Mouse (Mus musculus): ENCODE results near the gene Gjd3.
"Not testable (repeated sequence)": the region's sequence is repeated elsewhere in the genome, so short reads cannot be mapped to it uniquely, and the experiment has no call there.

The Gjd3 gene

GRCm38 (mm10) chr11:98982773-98983133, at the start of gene Gjd3:
Gene Gjd3, minus strand, starts transcription at chr11:98983016.
- no peak for DNase-seq

DNA sequence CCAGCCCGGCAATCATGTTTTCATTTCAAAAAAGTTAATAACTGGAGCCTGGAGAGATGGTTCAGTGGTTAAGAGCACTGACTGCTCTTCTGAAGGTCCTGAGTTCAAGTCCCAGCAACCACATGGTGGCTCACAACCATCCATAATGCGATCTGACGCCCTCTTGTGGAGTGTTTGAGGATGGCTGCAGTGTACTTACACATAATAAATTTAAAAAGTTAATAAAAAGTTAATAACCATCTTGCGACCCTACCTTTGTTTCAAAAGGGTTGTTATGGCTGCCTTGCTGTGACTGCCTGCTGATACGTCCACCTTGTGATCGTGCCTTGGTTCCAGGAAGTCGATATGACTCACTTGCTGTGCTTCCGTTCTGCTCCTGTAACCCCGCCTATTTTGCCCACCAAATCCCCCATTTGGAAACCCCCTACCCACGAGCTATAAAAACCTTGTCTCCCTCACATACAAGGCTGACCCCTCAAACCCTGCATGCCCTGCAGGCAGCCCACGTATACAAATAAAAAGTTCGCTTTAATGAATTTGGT, 44.2 kb upstream of the Gjd3 start:
- no peak for DNase-seq

GRCm38 (mm10) chr11:99025878-99026277, 43.1 kb upstream of the Gjd3 start:
- no peak for DNase-seq

- DNase-seq = no peak
Observed at GRCm38 (mm10) chr11:99024468-99025134, 41.8 kb upstream of the Gjd3 start.

DNA sequence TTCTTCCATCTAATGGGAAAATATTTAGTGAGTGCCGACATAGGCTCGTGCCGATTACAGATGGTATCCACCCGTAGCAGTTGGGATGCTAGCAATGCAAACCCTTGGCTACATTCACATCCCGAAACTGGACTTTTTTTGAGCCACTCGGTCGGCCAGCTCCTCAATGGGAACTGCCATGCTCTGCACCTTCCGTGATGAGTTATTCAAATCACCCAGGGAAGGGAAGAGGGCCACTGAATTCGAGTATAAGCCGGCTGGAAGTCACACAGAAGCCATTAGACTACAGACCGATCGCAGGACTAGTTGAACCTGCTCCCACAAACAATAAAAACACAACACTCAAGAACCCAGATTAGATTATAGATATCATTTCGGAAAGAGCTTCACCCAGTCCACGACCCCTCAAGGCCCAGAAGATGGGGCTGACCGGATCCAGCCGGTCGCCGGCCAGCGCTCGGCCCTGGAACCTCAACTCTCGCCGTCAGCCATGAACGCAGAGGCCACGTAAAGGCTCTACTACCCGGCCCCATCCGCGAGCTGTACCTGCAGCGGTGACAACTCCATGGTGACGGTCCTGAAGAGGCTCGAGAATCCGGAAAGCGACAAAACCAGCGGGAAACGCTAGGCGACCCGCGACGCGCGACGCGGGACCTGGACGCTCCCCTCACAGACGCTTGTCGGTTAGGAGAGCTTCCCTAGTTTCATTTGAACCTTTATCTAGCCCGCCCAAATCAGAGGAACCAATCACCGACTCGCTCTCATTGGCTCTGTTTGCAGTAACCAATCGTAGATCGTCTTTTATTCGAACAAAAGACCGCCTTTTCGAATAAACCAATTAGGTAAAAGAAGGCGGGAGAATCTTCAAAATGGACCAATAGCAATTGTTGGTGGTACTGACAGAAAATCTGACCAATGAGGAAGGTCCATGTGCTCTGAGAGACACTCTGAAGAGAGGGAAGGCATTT, 41.0 kb upstream of the Gjd3 start, which contains the start of gene Top2a:
Top2a (minus strand) TSS at position 690 of the 968 bp plus-strand sequence.
- peak; percentile 89 to 96 for DNase-seq

DNA sequence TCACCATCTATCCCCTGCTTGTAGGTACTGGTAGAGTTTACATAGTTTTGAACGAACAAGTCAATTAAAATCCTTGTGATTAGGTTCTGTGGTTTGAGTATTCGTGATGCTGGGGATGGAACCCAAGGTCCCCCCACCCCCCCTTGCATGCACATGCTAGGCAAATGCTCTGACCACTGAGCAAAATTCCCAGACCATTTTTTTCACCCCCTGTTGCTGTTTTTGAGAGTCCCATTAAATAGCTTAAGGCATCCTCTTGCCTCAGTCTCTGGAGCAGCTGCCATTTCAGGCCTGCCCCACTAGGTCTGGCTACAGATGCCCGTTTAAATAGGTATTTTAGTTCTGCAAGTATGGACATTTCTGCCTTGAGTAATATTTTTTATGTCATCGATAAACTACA, 40.3 kb upstream of the Gjd3 start:
- no peak for DNase-seq

- DNase-seq = no peak
Observed at GRCm38 (mm10) chr11:99022384-99022933, 39.6 kb upstream of the Gjd3 start.

- DNase-seq = no peak
Observed at GRCm38 (mm10) chr11:99019844-99020243, 37.0 kb upstream of the Gjd3 start.

DNA sequence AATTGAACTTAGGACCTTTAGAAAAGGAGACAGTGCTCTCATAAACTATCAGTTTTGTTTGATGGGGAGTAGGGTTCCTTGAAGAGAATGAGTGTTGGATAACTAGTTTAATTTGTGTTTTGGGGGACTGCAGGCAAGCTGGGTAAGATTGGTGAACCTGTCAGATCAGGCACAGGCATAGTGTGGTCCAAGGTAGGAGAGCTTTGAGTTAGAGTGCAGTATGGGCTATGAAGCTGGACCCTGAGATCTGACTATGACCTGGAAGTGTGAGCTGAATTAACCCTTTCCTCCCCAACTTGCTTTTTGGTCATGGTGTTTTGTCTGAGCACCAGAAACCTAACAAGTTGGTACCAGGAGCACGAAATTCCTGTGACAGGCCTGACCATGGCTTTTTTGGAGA, 31.0 kb upstream of the Gjd3 start:
- DNase-seq = no peak

DNA sequence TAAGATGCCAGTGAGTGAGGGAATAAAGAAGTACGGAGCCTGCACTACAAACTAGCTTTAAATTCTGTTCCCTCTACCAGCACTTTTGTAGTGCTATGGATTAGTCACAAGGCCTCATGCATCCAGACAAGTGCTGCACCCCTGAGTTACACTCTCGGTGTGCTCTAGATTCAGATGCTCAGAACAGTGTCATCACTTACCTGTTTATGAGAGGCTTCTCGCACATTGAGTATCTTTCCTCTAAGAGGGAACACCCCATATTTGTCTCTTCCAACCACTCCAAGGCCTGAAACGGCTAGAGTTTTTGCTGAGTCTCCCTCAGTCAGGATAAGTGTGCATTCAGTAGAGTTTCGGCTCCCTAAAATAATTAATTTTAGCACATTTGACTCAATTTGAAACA, 27.9 kb upstream of the Gjd3 start:
- DNase-seq = no peak

DNA sequence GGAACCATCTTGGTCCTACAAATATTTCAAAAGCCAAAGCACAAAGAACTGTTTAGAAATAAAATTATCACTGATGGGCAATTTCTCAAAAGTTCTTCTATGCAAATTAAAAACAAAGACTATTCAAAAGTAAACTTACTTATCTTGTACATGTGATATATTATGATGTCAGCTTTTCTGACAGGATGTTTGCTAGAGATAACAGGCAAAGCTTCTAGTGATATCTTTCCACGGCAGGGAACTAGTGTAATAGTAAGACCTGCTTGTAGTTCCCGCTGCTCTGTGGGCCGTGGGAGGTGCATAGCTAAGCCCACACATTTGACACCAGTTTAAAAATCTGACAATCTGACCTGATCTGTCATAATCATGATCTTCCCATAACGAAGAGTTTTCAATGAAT, 27.3 kb upstream of the Gjd3 start:
- DNase-seq = no peak

DNA sequence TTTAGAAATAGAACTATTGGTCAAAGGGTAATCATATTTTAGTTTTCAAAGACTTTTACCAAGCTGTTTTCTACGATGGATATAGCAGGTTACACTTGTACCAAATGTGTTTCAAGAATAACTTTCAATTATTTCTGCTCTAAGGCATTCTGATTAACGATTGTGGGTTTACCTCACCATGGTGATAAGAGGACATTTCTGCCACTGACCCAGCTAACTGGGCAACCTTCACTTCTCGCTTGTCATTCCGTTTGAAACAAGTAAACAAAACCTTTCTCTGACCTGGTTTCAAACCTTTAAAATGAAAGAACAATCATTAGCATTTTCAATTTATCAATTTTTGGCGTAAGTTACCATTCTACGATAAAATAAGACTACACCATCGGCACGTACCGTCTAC, 24.0 kb upstream of the Gjd3 start:
- no peak for DNase-seq

- DNase-seq = no peak
Observed at GRCm38 (mm10) chr11:98999243-98999642, 16.4 kb upstream of the Gjd3 start.

DNA sequence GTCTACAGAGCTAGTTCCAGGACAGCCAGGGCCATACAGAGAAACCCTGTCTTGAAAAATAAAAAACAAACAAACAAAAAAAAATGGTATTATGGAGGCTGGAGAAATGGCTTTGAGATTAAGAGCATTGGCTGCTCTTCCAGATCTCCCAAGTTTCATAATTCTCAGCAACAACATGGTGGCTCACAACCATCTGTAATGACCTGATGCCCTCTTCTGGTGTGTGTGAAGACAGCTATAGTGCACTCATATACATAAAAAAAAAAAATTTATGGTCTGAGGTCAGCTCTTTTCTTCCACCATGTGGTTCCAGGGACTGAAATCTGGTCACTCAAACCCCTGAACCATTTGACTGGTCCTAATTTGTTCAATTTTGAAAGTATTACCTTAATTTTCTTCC, 16.0 kb upstream of the Gjd3 start:
- no peak for DNase-seq

GRCm38 (mm10) chr11:98997659-98998058, 14.8 kb upstream of the Gjd3 start:
- DNase-seq = no peak

DNA sequence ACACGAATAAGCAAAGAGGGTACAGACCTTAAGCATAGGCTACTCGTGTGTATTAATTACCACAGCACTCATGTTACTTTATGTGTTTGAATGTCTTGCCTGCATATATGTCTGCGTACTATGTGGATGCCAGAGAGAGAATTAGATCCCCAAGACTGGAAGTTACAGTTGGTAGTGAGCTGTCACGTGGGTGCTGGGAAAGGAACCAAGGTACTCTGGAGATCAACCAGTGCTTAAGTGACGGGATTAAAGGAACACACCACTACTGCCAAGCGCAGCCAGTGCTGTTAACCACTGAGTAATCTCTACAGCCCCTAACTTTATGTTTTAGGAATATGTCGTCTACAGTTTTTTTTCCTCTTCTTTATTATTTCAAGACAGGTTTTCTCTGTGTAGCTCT, 13.2 kb upstream of the Gjd3 start:
- DNase-seq = no peak

GRCm38 (mm10) chr11:98990866-98991265, 8.1 kb upstream of the Gjd3 start:
- DNase-seq = no peak

DNA sequence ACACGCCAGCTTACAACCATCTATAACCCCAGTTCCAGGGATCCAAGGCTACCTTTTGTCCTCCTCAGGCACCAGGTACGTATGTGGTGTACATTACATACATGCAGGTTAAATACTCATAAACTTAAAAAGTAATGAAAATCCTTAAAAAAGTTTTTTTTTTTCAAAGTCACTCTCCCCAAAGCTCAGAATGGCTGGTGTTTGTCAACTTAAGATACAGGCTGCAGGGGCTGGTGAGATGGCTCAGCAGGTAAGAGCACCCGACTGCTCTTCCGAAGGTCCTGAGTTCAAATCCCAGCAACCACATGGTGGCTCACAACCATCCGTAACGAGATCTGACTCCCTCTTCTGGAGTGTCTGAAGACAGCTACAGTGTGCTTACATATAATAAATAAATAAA, 5.4 kb upstream of the Gjd3 start:
- DNase-seq = not testable (repeated sequence)

DNA sequence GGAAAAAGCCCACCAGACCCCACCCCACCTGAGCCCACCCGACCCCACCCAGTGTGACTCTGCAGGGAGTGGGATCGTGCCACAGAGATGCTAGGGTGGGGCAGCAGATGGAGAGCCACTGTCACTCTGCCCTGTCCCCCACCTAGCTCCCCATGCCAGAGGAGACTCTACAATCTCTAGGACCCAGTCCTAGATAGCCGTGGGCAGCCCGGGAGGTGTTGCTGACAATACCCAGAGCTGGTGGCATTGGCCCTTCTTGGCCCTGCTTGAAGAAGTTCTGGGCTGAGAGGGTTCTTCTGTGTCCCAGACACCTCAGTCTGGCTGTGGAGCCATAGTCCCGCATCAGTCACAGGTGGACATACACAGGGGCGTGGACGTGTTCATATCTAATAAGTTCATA, 2.7 kb upstream of the Gjd3 start:
- no peak for DNase-seq

DNA sequence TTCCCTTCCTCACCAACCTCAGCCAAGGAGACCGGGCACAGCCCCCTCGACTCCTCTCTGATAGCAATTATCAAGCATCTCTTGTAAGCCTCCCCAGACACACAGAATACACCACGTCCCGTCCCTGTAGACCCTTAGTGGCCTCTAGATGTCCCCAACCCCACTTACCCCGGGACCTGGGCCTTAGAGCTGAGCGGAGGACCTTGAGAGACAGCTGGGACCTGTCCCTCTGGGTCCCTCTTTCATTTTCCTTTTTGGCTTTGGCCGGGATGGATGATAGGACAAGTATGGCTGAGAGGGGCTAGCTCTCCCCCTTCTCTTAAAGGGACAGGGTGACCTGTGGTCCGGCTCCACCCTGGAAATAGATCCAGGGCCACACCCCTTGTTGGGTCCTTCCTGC, 735 bp upstream of the Gjd3 start:
- no peak for DNase-seq

- DNase-seq = peak; percentile 79 to 87
Observed at GRCm38 (mm10) chr11:98981997-98982772, 631 bp downstream of the Gjd3 start.

GRCm38 (mm10) chr11:98981289-98981996, 1.4 kb downstream of the Gjd3 start:
- no peak for DNase-seq

All from cerebellum, postnatal 25 days (tissue).